Mouse (Mus musculus): ENCODE measurements around the gene Mmrn2. TPM values are rescaled to one million over a fixed set of nuclear protein-coding genes. Genes with fewer than 3 reads are reported as not detected.
A peak's percentile ranks its signal among the peaks of the same experiment; 100 is the strongest.

The Mmrn2 gene
- polyA plus RNA-seq, 1 experiment from 2014 or later: 15.6 TPM

GRCm38 (mm10) chr14:34365147-34365507, 10.1 kb upstream of the Mmrn2 start:
- Histone ChIP-seq H3K4me1 (replicated peaks; ENCODE audit: control insufficient read depth, insufficient read depth, low read length) (peaks cover 3% of the 10 kb centered on the region; the same call in 1 of the 2 replicates), H3K4me3 (ENCODE audit: low read length) (no peak overlapping the region), H3K9me3 (ENCODE audit: control insufficient read depth, low read length) (no peaks in the 10 kb centered on the region), H3K27me3 (ENCODE audit: control insufficient read depth, insufficient read depth, low read depth, low read length) (no peaks in the 10 kb centered on the region; the same call in 1 of the 2 replicates), H3K9ac (ENCODE audit: low read length) (no peak overlapping the region), H3K36me3 (ENCODE audit: control insufficient read depth, insufficient read depth, low read length) (no peaks in the 10 kb centered on the region), H3K27ac (ENCODE audit: low read length) (no peak overlapping the region), H3K4me2 (ENCODE audit: low read depth, low read length) (no peak overlapping the region)
- no peak for ATAC-seq (ENCODE audit: low read depth)
- WGBS: 91% methylated on average over 2 of the region's 2 CpGs

- H3K4me1 ChIP-seq (replicated peaks; ENCODE audit: control insufficient read depth, insufficient read depth, low read length): peaks cover 14% of the 10 kb centered on the region
- no peak overlapping the region for H3K4me3 ChIP-seq (ENCODE audit: low read length)
- 60% methylated on average over 3 of the region's 3 CpGs for WGBS
- no peak for ATAC-seq (ENCODE audit: low read depth)
- H3K9ac ChIP-seq (ENCODE audit: low read length): no peak overlapping the region
- H3K4me2 ChIP-seq (ENCODE audit: low read depth, low read length): no peak overlapping the region
- no peaks in the 10 kb centered on the region for H3K9me3 ChIP-seq (ENCODE audit: control insufficient read depth, low read length)
- H3K36me3 ChIP-seq (ENCODE audit: control insufficient read depth, insufficient read depth, low read length): no peaks in the 10 kb centered on the region
- no peak overlapping the region for H3K27ac ChIP-seq (ENCODE audit: low read length)
- no peaks in the 10 kb centered on the region for H3K27me3 ChIP-seq (ENCODE audit: control insufficient read depth, insufficient read depth, low read depth, low read length)
These were observed 5.1 kb upstream of the Mmrn2 start for GRCm38 (mm10) chr14:34370203-34370602.

GRCm38 (mm10) chr14:34370921-34371320, 4.3 kb upstream of the Mmrn2 start:
- H3K4me3 ChIP-seq (ENCODE audit: low read length): no peak overlapping the region
- peaks cover 14% of the 10 kb centered on the region for H3K4me1 ChIP-seq (replicated peaks; ENCODE audit: control insufficient read depth, insufficient read depth, low read length)
- ATAC-seq (ENCODE audit: low read depth): no peak
- WGBS: 84% methylated on average over 3 of the region's 3 CpGs
- no peaks in the 10 kb centered on the region for H3K9me3 ChIP-seq (ENCODE audit: control insufficient read depth, low read length)
- H3K27me3 ChIP-seq (ENCODE audit: control insufficient read depth, insufficient read depth, low read depth, low read length): no peaks in the 10 kb centered on the region
- no peak overlapping the region for H3K4me2 ChIP-seq (ENCODE audit: low read depth, low read length)
- H3K9ac ChIP-seq (ENCODE audit: low read length): no peak overlapping the region
- H3K27ac ChIP-seq (ENCODE audit: low read length): no peak overlapping the region
- H3K36me3 ChIP-seq (ENCODE audit: control insufficient read depth, insufficient read depth, low read length): no peaks in the 10 kb centered on the region

- no peaks in the 10 kb centered on the region for H3K9me3 ChIP-seq (ENCODE audit: control insufficient read depth, low read length)
- 79% methylated on average over 2 of the region's 2 CpGs for WGBS
- H3K36me3 ChIP-seq (ENCODE audit: control insufficient read depth, insufficient read depth, low read length): no peaks in the 10 kb centered on the region
- H3K4me1 ChIP-seq (replicated peaks; ENCODE audit: control insufficient read depth, insufficient read depth, low read length): peaks cover 14% of the 10 kb centered on the region
- no peaks in the 10 kb centered on the region for H3K27me3 ChIP-seq (ENCODE audit: control insufficient read depth, insufficient read depth, low read depth, low read length)
- H3K4me3 ChIP-seq (ENCODE audit: low read length): no peak overlapping the region
- ATAC-seq (ENCODE audit: low read depth): no peak
- H3K27ac ChIP-seq (ENCODE audit: low read length): no peak overlapping the region
- H3K4me2 ChIP-seq (ENCODE audit: low read depth, low read length): no peak overlapping the region
- no peak overlapping the region for H3K9ac ChIP-seq (ENCODE audit: low read length)
These were observed 3.5 kb upstream of the Mmrn2 start for GRCm38 (mm10) chr14:34371763-34372162.

- H3K27ac ChIP-seq (ENCODE audit: low read length): no peak overlapping the region
- H3K27me3 ChIP-seq (ENCODE audit: control insufficient read depth, insufficient read depth, low read depth, low read length): no peaks in the 10 kb centered on the region
- peaks cover 14% of the 10 kb centered on the region for H3K4me1 ChIP-seq (replicated peaks; ENCODE audit: control insufficient read depth, insufficient read depth, low read length)
- no peak overlapping the region for H3K9ac ChIP-seq (ENCODE audit: low read length)
- no peak overlapping the region for H3K4me3 ChIP-seq (ENCODE audit: low read length)
- H3K9me3 ChIP-seq (ENCODE audit: control insufficient read depth, low read length): no peaks in the 10 kb centered on the region
- H3K4me2 ChIP-seq (ENCODE audit: low read depth, low read length): no peak overlapping the region
- no peaks in the 10 kb centered on the region for H3K36me3 ChIP-seq (ENCODE audit: control insufficient read depth, insufficient read depth, low read length)
- 0 out of 2 replicates have a peak, but pooled peaks have one; percentile 21 for ATAC-seq (ENCODE audit: low read depth)
- WGBS: 80% methylated on average over 6 of the region's 6 CpGs
These were observed 2.6 kb upstream of the Mmrn2 start for GRCm38 (mm10) chr14:34372646-34373045.

- Histone ChIP-seq H3K27me3 (ENCODE audit: control insufficient read depth, insufficient read depth, low read depth, low read length) (no peaks in the 10 kb centered on the region), H3K9ac (ENCODE audit: low read length) (no peak overlapping the region), H3K4me2 (ENCODE audit: low read depth, low read length) (no peak overlapping the region), H3K9me3 (ENCODE audit: control insufficient read depth, low read length) (no peaks in the 10 kb centered on the region), H3K36me3 (ENCODE audit: control insufficient read depth, insufficient read depth, low read length) (no peaks in the 10 kb centered on the region), H3K27ac (ENCODE audit: low read length) (no peak overlapping the region), H3K4me1 (replicated peaks; ENCODE audit: control insufficient read depth, insufficient read depth, low read length) (peaks cover 19% of the 10 kb centered on the region), H3K4me3 (ENCODE audit: low read length) (no peak overlapping the region)
- WGBS: 80% methylated on average over 6 of the region's 6 CpGs
- ATAC-seq (ENCODE audit: low read depth): no peak
These were observed 1.7 kb upstream of the Mmrn2 start for GRCm38 (mm10) chr14:34373581-34373980.

GRCm38 (mm10) chr14:34374577-34374976, 688 bp upstream of the Mmrn2 start, which contains the start of gene Sncg:
Sncg (minus strand) TSS chr14:34374789.
- Histone ChIP-seq H3K27me3 (ENCODE audit: control insufficient read depth, insufficient read depth, low read depth, low read length) (no peaks in the 10 kb centered on the region), H3K36me3 (ENCODE audit: control insufficient read depth, insufficient read depth, low read length) (no peaks in the 10 kb centered on the region), H3K4me2 (ENCODE audit: low read depth, low read length) (peak within 1 kb of the TSS; percentile 49), H3K9me3 (ENCODE audit: control insufficient read depth, low read length) (no peaks in the 10 kb centered on the region), H3K9ac (ENCODE audit: low read length) (0 out of 2 replicates have a peak within 1 kb of the TSS, but pooled peaks have one; percentile 20), H3K27ac (ENCODE audit: low read length) (0 out of 2 replicates have a peak within 1 kb of the TSS, but pooled peaks have one; percentile 43), H3K4me3 (ENCODE audit: low read length) (peak within 1 kb of the TSS; percentile 40), H3K4me1 (replicated peaks; ENCODE audit: control insufficient read depth, insufficient read depth, low read length) (peaks cover 24% of the 10 kb centered on the region)
- peak; percentile 48; the same call in 1 of the 2 replicates for ATAC-seq (ENCODE audit: low read depth)
- WGBS: 19% methylated on average over 10 of the region's 10 CpGs

GRCm38 (mm10) chr14:34375941-34376340, 676 bp downstream of the Mmrn2 start:
- Histone ChIP-seq H3K36me3 (ENCODE audit: control insufficient read depth, insufficient read depth, low read length) (no peaks in the 10 kb centered on the region), H3K9ac (ENCODE audit: low read length) (peak overlapping the region; percentile 50), H3K9me3 (ENCODE audit: control insufficient read depth, low read length) (no peaks in the 10 kb centered on the region), H3K27me3 (ENCODE audit: control insufficient read depth, insufficient read depth, low read depth, low read length) (no peaks in the 10 kb centered on the region), H3K4me2 (ENCODE audit: low read depth, low read length) (peak overlapping the region; percentile 49), H3K4me1 (replicated peaks; ENCODE audit: control insufficient read depth, insufficient read depth, low read length) (peaks cover 24% of the 10 kb centered on the region), H3K4me3 (ENCODE audit: low read length) (peak overlapping the region; percentile 40), H3K27ac (ENCODE audit: low read length) (no peak overlapping the region)
- WGBS: 83% methylated on average over 5 of the region's 5 CpGs
- no peak for ATAC-seq (ENCODE audit: low read depth)

- Histone ChIP-seq H3K4me2 (ENCODE audit: low read depth, low read length) (peak overlapping the region; percentile 49), H3K4me3 (ENCODE audit: low read length) (peak overlapping the region; percentile 40), H3K27me3 (ENCODE audit: control insufficient read depth, insufficient read depth, low read depth, low read length) (no peaks in the 10 kb centered on the region), H3K27ac (ENCODE audit: low read length) (no peak overlapping the region), H3K9me3 (ENCODE audit: control insufficient read depth, low read length) (no peaks in the 10 kb centered on the region), H3K36me3 (ENCODE audit: control insufficient read depth, insufficient read depth, low read length) (no peaks in the 10 kb centered on the region), H3K4me1 (replicated peaks; ENCODE audit: control insufficient read depth, insufficient read depth, low read length) (peaks cover 24% of the 10 kb centered on the region), H3K9ac (ENCODE audit: low read length) (peak overlapping the region; percentile 9; the same call in 1 of the 2 replicates)
- 84% methylated on average over 4 of the region's 4 CpGs for WGBS
- ATAC-seq (ENCODE audit: low read depth): no peak
These were observed 1.9 kb downstream of the Mmrn2 start for GRCm38 (mm10) chr14:34377121-34377520.

All from lung, embryonic 16.5 days (tissue).